Comparison of ENCODE assay signal across 18 mouse cellular contexts in genomic region chr16:96370213-96370612, GRCm38 (mm10).
A peak's percentile ranks its signal among the peaks of the same experiment; 100 is the strongest.
DNase-seq lines count a peak whose midpoint lies in the region; ATAC-seq lines count a peak whose summit lies in the region.
"Had no signal": no experiment of that assay in that cellular context is flagged by ENCODE, and none has a peak within 500 bp of the region (broad histone marks: within the 10 kb centered on the region; RNA-seq: fewer than 3 reads in every experiment).

No protein-coding gene starts in this region.

- no peak overlapping the region for H3K4me3 ChIP-seq in liver, embryonic 15.5 days (replicated peaks)
- H3K4me3 ChIP-seq in liver, embryonic 11.5 days (ENCODE audit: low read depth, low read length) = no peak overlapping the region
- H3K4me3 ChIP-seq in stomach, embryonic 15.5 days (replicated peaks) = no peak overlapping the region
- H3K4me3 ChIP-seq in hindbrain, embryonic 14.5 days (replicated peaks; ENCODE audit: low read length) = no peak overlapping the region
- H3K4me3 ChIP-seq: embryonic facial prominence, embryonic 15.5 days; forebrain, embryonic 15.5 days; heart, embryonic 15.5 days; hindbrain, embryonic 15.5 days; limb, embryonic 13.5 days; midbrain, embryonic 10.5 days had no signal

- H3K4me2 ChIP-seq in liver, embryonic 15.5 days = no peak overlapping the region
- H3K4me2 ChIP-seq in liver, embryonic 11.5 days = no peak overlapping the region
- no peak overlapping the region for H3K4me2 ChIP-seq in stomach, embryonic 15.5 days
- H3K4me2 ChIP-seq in hindbrain, embryonic 14.5 days (replicated peaks) = no peak overlapping the region
- H3K4me2 ChIP-seq: embryonic facial prominence, embryonic 15.5 days; forebrain, embryonic 15.5 days; heart, embryonic 15.5 days; hindbrain, embryonic 15.5 days; limb, embryonic 13.5 days had no signal

- no peak overlapping the region for H3K27ac ChIP-seq in liver, embryonic 15.5 days (replicated peaks)
- no peak overlapping the region for H3K27ac ChIP-seq in liver, embryonic 11.5 days (ENCODE audit: low read depth, low read length)
- peak overlapping the region; percentile 40; the same call in 1 of the 2 replicates for H3K27ac ChIP-seq in stomach, embryonic 15.5 days
- no peak overlapping the region for H3K27ac ChIP-seq in hindbrain, embryonic 14.5 days
- H3K27ac ChIP-seq: embryonic facial prominence, embryonic 15.5 days; forebrain, embryonic 15.5 days; heart, embryonic 15.5 days; hindbrain, embryonic 15.5 days; limb, embryonic 13.5 days; midbrain, embryonic 10.5 days had no signal

- ATAC-seq in liver, embryonic 15.5 days (ENCODE audit: insufficient read depth) = 0 out of 2 replicates have a peak, but pooled peaks have one; percentile 22
- no peak for ATAC-seq in liver, embryonic 11.5 days (replicated peaks; ENCODE audit: low FRiP score)
- peak; percentile 84 to 89 for ATAC-seq in hematopoietic stem cell, adult 5-6 weeks (replicated peaks in 1 of 2; ENCODE audit: insufficient read depth in 1 of 2, low FRiP score in 2 of 2, low TSS enrichment in 1 of 2, low read depth in 1 of 2, poor library complexity in 2 of 2, severe bottlenecking in 2 of 2)
- peak; percentile 70 for ATAC-seq in stomach, embryonic 15.5 days (ENCODE audit: insufficient read depth, low FRiP score, low read depth)
- no peak for ATAC-seq in hindbrain, embryonic 14.5 days (ENCODE audit: low FRiP score)
- ATAC-seq: forebrain, embryonic 15.5 days had no signal

- H3K4me1 ChIP-seq in liver, embryonic 15.5 days (replicated peaks) = peaks cover 12% of the 10 kb centered on the region
- H3K4me1 ChIP-seq in liver, embryonic 11.5 days (replicated peaks; ENCODE audit: control insufficient read depth, insufficient read depth, low read length) = 0 out of 2 replicates have a peak, but pooled peaks cover 6% of the 10 kb centered on the region
- H3K4me1 ChIP-seq in stomach, embryonic 15.5 days = no peaks in the 10 kb centered on the region
- no peaks in the 10 kb centered on the region for H3K4me1 ChIP-seq in hindbrain, embryonic 14.5 days (replicated peaks; ENCODE audit: control insufficient read depth, insufficient read depth, low read length)
- H3K4me1 ChIP-seq: embryonic facial prominence, embryonic 15.5 days; forebrain, embryonic 15.5 days; hindbrain, embryonic 15.5 days; limb, embryonic 13.5 days; midbrain, embryonic 10.5 days had no signal

- WGBS in liver, embryonic 15.5 days (ENCODE audit: insufficient replicate concordance) = 25% methylated on average over 2 of the region's 2 CpGs
- 45% methylated on average over 2 of the region's 2 CpGs for WGBS in liver, embryonic 11.5 days
- WGBS in stomach, embryonic 15.5 days = 57% methylated on average over 2 of the region's 2 CpGs
- WGBS in hindbrain, embryonic 14.5 days = 92% methylated on average over 2 of the region's 2 CpGs

- no peaks in the 10 kb centered on the region for H3K9me3 ChIP-seq in liver, embryonic 15.5 days (replicated peaks)
- H3K9me3 ChIP-seq in liver, embryonic 11.5 days (ENCODE audit: control insufficient read depth, low read length) = no peaks in the 10 kb centered on the region
- no peaks in the 10 kb centered on the region for H3K9me3 ChIP-seq in stomach, embryonic 15.5 days
- no peaks in the 10 kb centered on the region for H3K9me3 ChIP-seq in hindbrain, embryonic 14.5 days (ENCODE audit: control insufficient read depth, low read length)
- H3K9me3 ChIP-seq: embryonic facial prominence, embryonic 15.5 days; forebrain, embryonic 15.5 days; heart, embryonic 15.5 days; hindbrain, embryonic 15.5 days; limb, embryonic 13.5 days; midbrain, embryonic 10.5 days had no signal

- H3K36me3 ChIP-seq in liver, embryonic 15.5 days (replicated peaks) = no peaks in the 10 kb centered on the region
- H3K36me3 ChIP-seq in liver, embryonic 11.5 days (ENCODE audit: control insufficient read depth, insufficient read depth, low read length) = no peaks in the 10 kb centered on the region
- no peaks in the 10 kb centered on the region for H3K36me3 ChIP-seq in stomach, embryonic 15.5 days
- H3K36me3 ChIP-seq in hindbrain, embryonic 14.5 days (replicated peaks; ENCODE audit: control insufficient read depth, insufficient read depth) = no peaks in the 10 kb centered on the region
- H3K36me3 ChIP-seq: embryonic facial prominence, embryonic 15.5 days; forebrain, embryonic 15.5 days; heart, embryonic 15.5 days; hindbrain, embryonic 15.5 days; limb, embryonic 13.5 days; midbrain, embryonic 10.5 days had no signal

- no peak overlapping the region for H3K9ac ChIP-seq in liver, embryonic 15.5 days
- no peak overlapping the region for H3K9ac ChIP-seq in liver, embryonic 11.5 days (ENCODE audit: low read depth, low read length)
- H3K9ac ChIP-seq in stomach, embryonic 15.5 days = no peak overlapping the region
- no peak overlapping the region for H3K9ac ChIP-seq in hindbrain, embryonic 14.5 days
- H3K9ac ChIP-seq: embryonic facial prominence, embryonic 15.5 days; forebrain, embryonic 15.5 days; heart, embryonic 15.5 days; hindbrain, embryonic 15.5 days; limb, embryonic 13.5 days had no signal

- DNase-seq in liver, embryonic 11.5 days (ENCODE audit: low spot score) = no peak
- DNase-seq in lung, postnatal 4 days = peak; percentile 31 to 55
- DNase-seq in cerebellum, adult 8-10 months = no peak
- DNase-seq in hindbrain, embryonic 14.5 days (ENCODE audit: low spot score) = no peak
- DNase-seq in urinary bladder, postnatal 4 days (ENCODE audit: low spot score in 2 of 2) = no peak
- DNase-seq: gastrocnemius, postnatal 14 days; kidney, postnatal 10 days; spleen, adult 18-20 months; thymus, adult 2 months had no signal

- no peaks in the 10 kb centered on the region for H3K27me3 ChIP-seq in liver, embryonic 15.5 days
- no peaks in the 10 kb centered on the region for H3K27me3 ChIP-seq in liver, embryonic 11.5 days (replicated peaks; ENCODE audit: control insufficient read depth, insufficient read depth, low read length)
- no peaks in the 10 kb centered on the region for H3K27me3 ChIP-seq in stomach, embryonic 15.5 days (replicated peaks)
- H3K27me3 ChIP-seq in hindbrain, embryonic 14.5 days (ENCODE audit: control insufficient read depth, insufficient read depth, low read length) = no peaks in the 10 kb centered on the region
- H3K27me3 ChIP-seq: embryonic facial prominence, embryonic 15.5 days; forebrain, embryonic 15.5 days; heart, embryonic 15.5 days; hindbrain, embryonic 15.5 days; limb, embryonic 13.5 days had no signal

Comparison
In these comparisons a context has a peak if more than half of its experiments do, and no peak if none do; other contexts are left out.
1. ATAC-seq: peak in liver, embryonic 15.5 days (single experiment), hematopoietic stem cell, adult 5-6 weeks (2 of 2) and stomach, embryonic 15.5 days (single experiment); none in liver, embryonic 11.5 days (single experiment) and hindbrain, embryonic 14.5 days (single experiment).
2. DNase-seq: peak in lung, postnatal 4 days (2 of 2); none in liver, embryonic 11.5 days (single experiment), cerebellum, adult 8-10 months (single experiment), hindbrain, embryonic 14.5 days (single experiment) and urinary bladder, postnatal 4 days (0 of 2).